Comparison of ENCODE assay signal across 23 mouse cellular contexts in genomic region chr11:103314736-103315374, GRCm38 (mm10). TPM values are rescaled to one million over a fixed set of nuclear protein-coding genes. Genes with fewer than 3 reads are reported as not detected.
A peak's percentile ranks its signal among the peaks of the same experiment; 100 is the strongest.
DNase-seq lines count a peak whose midpoint lies in the region; ATAC-seq and TF ChIP-seq lines count a peak whose summit lies in the region.
"Had no signal": no experiment of that assay in that cellular context is flagged by ENCODE, and none has a peak within 500 bp of the region (broad histone marks: within the 10 kb centered on the region; RNA-seq: fewer than 3 reads in every experiment).

No protein-coding gene starts in this region.

- ATAC-seq in granulocyte monocyte progenitor cell, adult 5-6 weeks (replicated peaks; ENCODE audit: poor library complexity, severe bottlenecking): peak; percentile 3; the same call in 1 of the 2 replicates
- no peak for ATAC-seq in kidney, embryonic 14.5 days (ENCODE audit: low FRiP score, low TSS enrichment)
- ATAC-seq in forebrain, embryonic 12.5 days (ENCODE audit: low FRiP score): no peak
- ATAC-seq: forebrain, embryonic 15.5 days; midbrain, embryonic 13.5 days had no signal

- H3K9me3 ChIP-seq in kidney, embryonic 14.5 days (ENCODE audit: control insufficient read depth, low read length): no peaks in the 10 kb centered on the region
- no peaks in the 10 kb centered on the region for H3K9me3 ChIP-seq in forebrain, embryonic 12.5 days
- H3K9me3 ChIP-seq: embryonic facial prominence, embryonic 12.5 days; forebrain, embryonic 15.5 days; heart, embryonic 15.5 days; hindbrain, embryonic 15.5 days; liver, embryonic 13.5 days; megakaryocyte, embryonic 14.5 days; midbrain, embryonic 13.5 days had no signal

- 71% methylated on average over 10 of the region's 10 CpGs for whole genome bisulfite sequencing in kidney, embryonic 14.5 days
- 82% methylated on average over 10 of the region's 10 CpGs for WGBS in forebrain, embryonic 12.5 days

- DNase-seq in gastrocnemius, adult 2 months: peak; percentile 12
- no peak for DNase-seq in gastrocnemius, adult 18-20 months (ENCODE audit: low spot score)
- peak; percentile 45 to 83 for DNase-seq in kidney, postnatal 25 days
- no peak for DNase-seq in right cerebral cortex, postnatal 10 days (ENCODE audit: low spot score in 2 of 2)
- DNase-seq in embryo, embryonic 10 days (ENCODE audit: low spot score): no peak
- DNase-seq: adrenal gland, postnatal 36 days; cerebellum, adult 11 months; cerebellum, postnatal 10 days; gastrocnemius, postnatal 36 days; layer of hippocampus, postnatal 36 days; liver, embryonic 13.5 days; lung, embryonic 14.5 days; right cerebral cortex, postnatal 14 days; thymus, postnatal 25 days had no signal

- H3K4me2 ChIP-seq in kidney, embryonic 14.5 days (replicated peaks; ENCODE audit: low read depth, low read length): no peak overlapping the region
- no peak overlapping the region for H3K4me2 ChIP-seq in forebrain, embryonic 12.5 days
- H3K4me2 ChIP-seq: embryonic facial prominence, embryonic 12.5 days; forebrain, embryonic 15.5 days; heart, embryonic 15.5 days; hindbrain, embryonic 15.5 days; liver, embryonic 13.5 days; lung, embryonic 14.5 days; midbrain, embryonic 13.5 days had no signal

- H3K27ac ChIP-seq in gastrocnemius, adult 2 months: no peak overlapping the region
- H3K27ac ChIP-seq in kidney, embryonic 14.5 days (ENCODE audit: low read depth, low read length): peak overlapping the region; percentile 51
- no peak overlapping the region for H3K27ac ChIP-seq in forebrain, embryonic 12.5 days
- H3K27ac ChIP-seq: embryonic facial prominence, embryonic 12.5 days; forebrain, embryonic 15.5 days; heart, embryonic 15.5 days; hindbrain, embryonic 15.5 days; liver, embryonic 13.5 days; midbrain, embryonic 13.5 days had no signal

- no peaks in the 10 kb centered on the region for H3K27me3 ChIP-seq in kidney, embryonic 14.5 days (ENCODE audit: control insufficient read depth, insufficient read depth, low read length)
- peaks cover 17% of the 10 kb centered on the region; the same call in 1 of the 2 replicates for H3K27me3 ChIP-seq in forebrain, embryonic 12.5 days
- H3K27me3 ChIP-seq: forebrain, embryonic 15.5 days; heart, embryonic 15.5 days; hindbrain, embryonic 15.5 days had no signal

- no peak overlapping the region for H3K9ac ChIP-seq in kidney, embryonic 14.5 days (ENCODE audit: low read depth, low read length)
- no peak overlapping the region for H3K9ac ChIP-seq in forebrain, embryonic 12.5 days
- H3K9ac ChIP-seq: embryonic facial prominence, embryonic 12.5 days; forebrain, embryonic 15.5 days; heart, embryonic 15.5 days; hindbrain, embryonic 15.5 days; liver, embryonic 13.5 days; lung, embryonic 14.5 days; midbrain, embryonic 13.5 days had no signal

- TF ChIP-seq CTCF in gastrocnemius, adult 2 months (IDR thresholded peaks at IDR 0.05): no peak

- H3K4me3 ChIP-seq in gastrocnemius, adult 2 months: no peak overlapping the region
- H3K4me3 ChIP-seq in kidney, embryonic 14.5 days (ENCODE audit: low read length): no peak overlapping the region
- no peak overlapping the region for H3K4me3 ChIP-seq in forebrain, embryonic 12.5 days (replicated peaks)
- H3K4me3 ChIP-seq: embryonic facial prominence, embryonic 12.5 days; forebrain, embryonic 15.5 days; heart, embryonic 15.5 days; hindbrain, embryonic 15.5 days; liver, embryonic 13.5 days; megakaryocyte, embryonic 14.5 days; midbrain, embryonic 13.5 days had no signal

- intact Hi-C loops in gastrocnemius, adult 2 months (cut with DNase I): no loop called here

- peaks cover 14% of the 10 kb centered on the region for H3K4me1 ChIP-seq in kidney, embryonic 14.5 days (ENCODE audit: control insufficient read depth, insufficient read depth, low read length)
- peaks cover 9% of the 10 kb centered on the region for H3K4me1 ChIP-seq in forebrain, embryonic 12.5 days

- H3K36me3 ChIP-seq in kidney, embryonic 14.5 days (ENCODE audit: control insufficient read depth, insufficient read depth, low read length): no peaks in the 10 kb centered on the region
- no peaks in the 10 kb centered on the region for H3K36me3 ChIP-seq in forebrain, embryonic 12.5 days (replicated peaks)
- H3K36me3 ChIP-seq: embryonic facial prominence, embryonic 12.5 days; forebrain, embryonic 15.5 days; heart, embryonic 15.5 days; hindbrain, embryonic 15.5 days; liver, embryonic 13.5 days; midbrain, embryonic 13.5 days had no signal

RNA-seq across cellular contexts. Expression of gene Map3k14, which starts 47.6 kb away (rescaled TPM):
- total RNA-seq in gastrocnemius, adult 2 months (2021): 1 to 10 TPM; 4.1 to 4.2 TPM
- total RNA-seq in gastrocnemius, adult 18-20 months (2021): 1 to 10 TPM; 3.2 to 4.0 TPM
- 10.9 and 16.7 TPM in 2 replicates for total RNA-seq in granulocyte monocyte progenitor cell, adult 5-6 weeks (2014; fragmentation: Nextera tagmentation)
- 5.2 and 9.6 TPM in 2 replicates for total RNA-seq in granulocyte monocyte progenitor cell, adult 5-6 weeks (2017)
- 3.3 and 4.8 TPM in 2 replicates for polyA plus RNA-seq in kidney, embryonic 14.5 days (2014; fragmentation: Nextera tagmentation; extraction: Ambion mirVana)
- polyA plus RNA-seq in forebrain, embryonic 12.5 days (2016; fragmentation: Nextera tagmentation; extraction: Ambion mirVana): 4.6 and 4.7 TPM in 2 replicates

RNA-seq across cellular contexts. Expression of gene Arhgap27, which starts 48.6 kb away (rescaled TPM):
- total RNA-seq in gastrocnemius, adult 2 months (2021): 1 to 10 TPM; 6.0 to 8.8 TPM
- total RNA-seq in gastrocnemius, adult 18-20 months (2021): 1 to 10 TPM; 6.1 to 6.8 TPM
- total RNA-seq in granulocyte monocyte progenitor cell, adult 5-6 weeks (2014; fragmentation: Nextera tagmentation): 21.3 and 29.3 TPM in 2 replicates
- total RNA-seq in granulocyte monocyte progenitor cell, adult 5-6 weeks (2017): 11.0 and 19.0 TPM in 2 replicates
- polyA plus RNA-seq in kidney, embryonic 14.5 days (2014; fragmentation: Nextera tagmentation; extraction: Ambion mirVana): 11.7 and 15.6 TPM in 2 replicates
- polyA plus RNA-seq in forebrain, embryonic 12.5 days (2016; fragmentation: Nextera tagmentation; extraction: Ambion mirVana): 3.2 and 3.7 TPM in 2 replicates

Comparison
In these comparisons a context has a peak if more than half of its experiments do, and no peak if none do; other contexts are left out.
1. DNase-seq: peak in gastrocnemius, adult 2 months (single experiment) and kidney, postnatal 25 days (2 of 2); none in gastrocnemius, adult 18-20 months (single experiment), right cerebral cortex, postnatal 10 days (0 of 2) and embryo, embryonic 10 days (single experiment).